Mouse (Mus musculus): ENCODE results near the gene Bub1.

DNA sequence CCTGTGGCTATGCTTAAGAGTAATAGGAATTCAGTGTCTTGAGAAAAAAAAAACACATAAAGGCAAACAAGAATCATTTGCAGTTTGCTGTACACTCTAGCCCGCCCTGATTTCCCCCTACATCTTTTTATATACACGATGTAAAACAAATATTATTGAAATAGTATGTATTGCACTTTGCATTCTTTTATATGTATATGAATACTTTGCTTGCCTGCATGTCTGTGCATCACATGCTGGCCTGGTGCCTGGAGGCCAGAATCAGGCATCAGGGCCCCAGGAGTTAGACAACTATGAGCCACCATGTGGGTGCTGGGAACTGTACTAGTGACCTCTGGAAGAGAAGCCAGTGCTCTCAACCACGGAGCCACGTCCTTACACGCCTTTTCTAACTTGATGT is 44.4 kb downstream of the Bub1 start:
- TF ChIP-seq GATA1 (IDR thresholded peaks at IDR 0.05; ENCODE audit: borderline replicate concordance, low read length) (no peak), FLI1 (IDR thresholded peaks at IDR 0.05; ENCODE audit: low read length) (no peak)
